Mouse (Mus musculus) hindbrain, embryonic 14.5 days (tissue): ENCODE measurements around the gene Rab11b. TPM values are rescaled to one million over a fixed set of nuclear protein-coding genes. Genes with fewer than 3 reads are reported as not detected.

Experiments
- ATAC-seq: fragments of 200-750 bp; cut with Nextera tagmentation; 2 replicates; pipeline ENCODE4 v1.8.0; 2017; ENCODE audit warnings: moderate number of reproducible peaks, mild to moderate bottlenecking, moderate TSS enrichment, moderate library complexity; ENCODE audit not compliant: low FRiP score
- DNase-seq: peaks from one replicate; pipeline ENCODE4 v3.0.0-alpha.2; 2015; ENCODE audit warnings: low spot score
- H3K27ac ChIP-seq: fragments of 300-500 bp; sonication (generic); 2 replicates; pipeline ENCODE4 v1.5.1; 2014; ENCODE audit warnings: mild to moderate bottlenecking, moderate library complexity
- H3K27me3 ChIP-seq: fragments of 300-500 bp; sonication (generic); 2 replicates; pipeline ENCODE4 v1.6.1; 2014; ENCODE audit warnings: mild to moderate bottlenecking, low read length, mixed read lengths; ENCODE audit not compliant: control insufficient read depth, insufficient read depth
- H3K36me3 ChIP-seq: fragments of 300-500 bp; sonication (generic); replicated peaks from 2 replicates; pipeline ENCODE4 v1.6.1; 2014; ENCODE audit not compliant: control insufficient read depth, insufficient read depth
- H3K4me1 ChIP-seq: fragments of 300-500 bp; sonication (generic); replicated peaks from 2 replicates; pipeline ENCODE4 v1.6.1; 2014; ENCODE audit warnings: antibody characterized with exemption, low read length, mixed read lengths; ENCODE audit not compliant: control insufficient read depth, insufficient read depth
- H3K4me2 ChIP-seq: fragments of 300-500 bp; sonication (generic); replicated peaks from 2 replicates; pipeline ENCODE4 v1.6.1; 2014; ENCODE audit warnings: mild to moderate bottlenecking, moderate library complexity
- H3K4me3 ChIP-seq: fragments of 300-500 bp; sonication (generic); replicated peaks from 2 replicates; pipeline ENCODE4 v1.5.1; 2014; ENCODE audit warnings: mild to moderate bottlenecking, low read length
- H3K9ac ChIP-seq: fragments of 300-500 bp; sonication (generic); 2 replicates; pipeline ENCODE4 v1.6.1; 2014
- H3K9me3 ChIP-seq: fragments of 300-500 bp; sonication (generic); 2 replicates; pipeline ENCODE4 v1.6.1; 2016; ENCODE audit warnings: low read length; ENCODE audit not compliant: control insufficient read depth
- WGBS: fragments of 180-500 bp; shearing (Covaris S2); extraction: QIAGEN DNeasy Blood & Tissue Kit; methylation state at CpG from one replicate; pipeline ENCODE4 v1.1.7; 2014; 5-methylcytosine and 5-hydroxymethylcytosine counted together
- polyA plus RNA-seq: library from polyadenylated mRNA; unstranded; fragments of >200 nt; fragmentation: Nextera tagmentation; extraction: Ambion mirVana; gene quantifications from 2 replicates; pipeline ENCODE4 v1.2.1, GENCODE M21; 2014

The Rab11b gene
- polyA plus RNA-seq, 1 experiment from 2014 or later: 430 TPM

DNA sequence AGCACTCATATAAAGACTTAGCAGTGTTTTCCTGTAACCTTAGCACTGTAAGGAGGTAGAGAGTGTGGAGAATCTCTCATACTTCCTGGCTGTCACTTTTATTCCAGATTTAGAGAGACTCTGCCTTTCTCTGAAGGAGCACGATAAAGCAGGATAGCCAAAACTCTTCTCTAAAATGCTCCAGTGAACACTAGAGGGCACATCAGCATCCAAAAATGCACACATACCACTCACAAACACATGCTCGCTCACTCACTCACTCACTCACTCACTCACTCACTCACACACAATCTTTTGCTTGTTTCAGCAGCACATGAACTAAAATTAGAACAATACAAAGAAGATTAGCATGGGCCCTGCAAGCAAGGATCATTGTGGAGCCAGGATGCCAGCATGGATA is 31.1 kb downstream of the Rab11b start:
- no peaks in the 10 kb centered on the region for H3K4me1 ChIP-seq
- 83% methylated on average over 2 of the region's 2 CpGs for WGBS

GRCm38 (mm10) chr17:33728396-33728795 is 31.9 kb downstream of the Rab11b start:
- no peak overlapping the region for H3K4me3 ChIP-seq
- no peaks in the 10 kb centered on the region for H3K36me3 ChIP-seq
- no peaks in the 10 kb centered on the region for H3K4me1 ChIP-seq
- no peak overlapping the region for H3K9ac ChIP-seq
- ATAC-seq (no peak), DNase-seq (no peak)
- 73% methylated on average over 2 of the region's 2 CpGs for WGBS
- no peaks in the 10 kb centered on the region for H3K27me3 ChIP-seq
- no peaks in the 10 kb centered on the region for H3K9me3 ChIP-seq
- H3K27ac ChIP-seq: no peak overlapping the region
- H3K4me2 ChIP-seq: no peak overlapping the region

More for the DNA sequence above, 31.1 kb downstream of the Rab11b start:
- Histone ChIP-seq H3K9ac (no peak overlapping the region), H3K27ac (no peak overlapping the region), H3K36me3 (no peaks in the 10 kb centered on the region), H3K27me3 (no peaks in the 10 kb centered on the region), H3K9me3 (no peaks in the 10 kb centered on the region), H3K4me3 (no peak overlapping the region), H3K4me2 (no peak overlapping the region)
- ATAC-seq (no peak), DNase-seq (no peak)

DNA sequence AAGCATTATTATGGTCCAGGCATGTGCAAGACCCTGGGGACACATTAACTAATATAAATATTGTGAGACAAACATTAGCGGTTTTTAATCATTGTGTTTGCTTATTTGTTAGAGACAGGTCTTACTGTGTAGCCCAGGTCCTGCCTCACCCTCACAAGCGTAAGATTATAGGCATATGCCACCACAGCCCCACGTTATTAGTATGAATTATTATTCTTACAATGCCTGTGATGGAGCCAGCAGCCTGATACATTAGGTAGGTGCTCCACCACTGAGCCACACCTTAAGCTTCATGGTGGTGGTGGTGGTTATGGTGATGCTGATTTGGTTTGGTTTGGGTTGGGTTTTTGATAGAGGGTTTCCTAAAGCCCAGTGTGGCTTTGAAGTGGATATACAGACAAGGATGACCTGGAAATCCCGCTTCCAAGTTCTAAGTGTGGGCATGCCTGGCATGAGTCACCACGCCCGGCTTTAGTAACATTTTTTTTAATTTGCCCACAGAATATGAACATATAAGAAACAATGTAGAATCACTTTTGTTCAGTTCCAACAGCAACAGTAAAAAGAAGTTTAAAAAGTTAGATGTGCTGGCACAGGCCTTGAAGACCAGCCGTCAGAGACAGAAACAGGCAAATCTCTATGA is 40.5 kb downstream of the Rab11b start:
- no peak for DNase-seq
- 96% methylated on average over 7 of the region's 7 CpGs for WGBS
- H3K4me2 ChIP-seq: no peak overlapping the region
- H3K36me3 ChIP-seq: no peaks in the 10 kb centered on the region
- H3K9me3 ChIP-seq: no peaks in the 10 kb centered on the region
- ATAC-seq: no peak
- H3K9ac ChIP-seq: no peak overlapping the region
- H3K4me1 ChIP-seq: peaks cover 4% of the 10 kb centered on the region; the same call in 1 of the 2 replicates
- H3K4me3 ChIP-seq: no peak overlapping the region
- H3K27ac ChIP-seq: no peak overlapping the region
- no peaks in the 10 kb centered on the region for H3K27me3 ChIP-seq

DNA sequence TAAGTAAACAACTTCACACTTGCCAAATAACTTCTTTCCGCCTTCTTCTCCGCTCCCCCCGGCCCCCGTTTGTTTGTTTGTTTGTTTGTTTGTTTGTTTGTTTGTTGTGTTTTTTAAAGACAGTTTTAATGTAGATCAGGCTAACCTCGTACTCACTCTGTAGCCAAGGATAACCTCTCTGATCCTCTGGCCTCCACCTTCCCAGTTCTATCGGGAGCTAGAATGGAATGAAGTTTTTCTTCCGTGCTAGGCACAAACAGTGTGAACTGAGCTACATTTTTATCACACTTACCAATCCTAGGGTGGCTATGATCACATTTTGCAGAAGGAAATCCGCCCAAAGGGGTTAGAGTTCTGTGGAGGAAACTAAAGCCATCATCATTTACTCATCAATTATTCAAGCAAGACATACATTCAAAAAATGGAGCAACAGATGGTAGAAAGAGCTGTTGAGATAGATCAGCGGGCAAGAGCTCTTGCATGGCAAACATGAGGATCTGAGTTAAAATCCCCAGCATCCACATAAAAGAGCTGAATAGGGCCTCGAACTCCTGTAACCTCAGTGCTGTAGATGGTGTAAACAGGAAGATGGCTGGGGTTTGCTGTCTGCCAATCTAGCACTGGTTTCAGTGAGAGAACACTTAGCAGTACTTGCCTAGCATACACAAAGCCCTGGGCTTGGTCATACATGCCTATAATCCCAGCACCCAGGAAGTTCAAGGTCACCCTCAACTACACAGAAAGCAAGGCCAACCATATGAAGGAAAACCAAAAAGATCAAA is 41.2 kb downstream of the Rab11b start:
- H3K27me3 ChIP-seq: no peaks in the 10 kb centered on the region
- ATAC-seq (no peak), DNase-seq (no peak)
- H3K27ac ChIP-seq: no peak overlapping the region
- no peak overlapping the region for H3K9ac ChIP-seq
- WGBS: 46% methylated on average over 10 of the region's 10 CpGs
- peaks cover 4% of the 10 kb centered on the region; the same call in 1 of the 2 replicates for H3K4me1 ChIP-seq
- H3K4me3 ChIP-seq: peak overlapping the region; percentile 71
- H3K9me3 ChIP-seq: no peaks in the 10 kb centered on the region
- H3K36me3 ChIP-seq: no peaks in the 10 kb centered on the region
- H3K4me2 ChIP-seq: peak overlapping the region; percentile 64

DNA sequence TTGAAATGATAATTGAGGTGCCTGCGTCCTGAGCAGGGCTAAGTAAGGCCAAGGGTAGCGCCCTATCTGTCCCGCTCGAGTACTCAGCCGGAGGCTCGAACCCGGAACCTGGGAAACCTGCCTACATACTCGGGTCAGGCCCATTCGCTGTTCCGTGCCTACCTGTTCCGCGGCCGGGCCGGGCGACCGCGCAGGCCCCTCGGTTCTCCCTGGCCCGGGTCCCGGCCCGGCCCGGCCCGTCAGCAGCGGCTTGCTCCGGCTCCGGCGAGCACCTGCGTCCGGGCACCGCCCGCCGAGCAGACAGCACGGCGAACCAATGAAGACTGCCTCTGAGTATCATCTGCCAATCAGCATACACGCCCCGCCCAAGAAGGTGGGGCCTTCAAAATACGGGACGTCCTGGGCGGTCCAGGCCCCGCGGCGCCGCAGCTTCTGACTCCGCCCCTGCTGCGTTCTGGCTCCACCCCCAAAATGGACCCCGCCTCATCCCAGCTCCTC is 41.9 kb downstream of the Rab11b start, which contains the start of gene March2:
March2 (minus strand) TSS at position 287 of the 498 bp plus-strand sequence.
- H3K4me2 ChIP-seq: peak within 1 kb of the TSS; percentile 64
- no peak within 1 kb of the TSS for H3K27ac ChIP-seq
- H3K9ac ChIP-seq: peak within 1 kb of the TSS; percentile 73
- no peaks in the 10 kb centered on the region for H3K27me3 ChIP-seq
- peaks cover 4% of the 10 kb centered on the region; the same call in 1 of the 2 replicates for H3K4me1 ChIP-seq
- DNase-seq (peak; percentile 94), ATAC-seq (peak; percentile 99)
- WGBS: under 1% methylated on average over 46 of the region's 46 CpGs
- H3K9me3 ChIP-seq: no peaks in the 10 kb centered on the region
- peak within 1 kb of the TSS; percentile 71 for H3K4me3 ChIP-seq
- H3K36me3 ChIP-seq: no peaks in the 10 kb centered on the region

- H3K4me3 ChIP-seq: peak overlapping the region; percentile 71
- 7% methylated on average over 8 of the region's 8 CpGs for WGBS
- peaks cover 4% of the 10 kb centered on the region; the same call in 1 of the 2 replicates for H3K4me1 ChIP-seq
- H3K27me3 ChIP-seq: no peaks in the 10 kb centered on the region
- H3K36me3 ChIP-seq: no peaks in the 10 kb centered on the region
- no peak overlapping the region for H3K27ac ChIP-seq
- ATAC-seq: no peak
- H3K9ac ChIP-seq: peak overlapping the region; percentile 73
- no peak for DNase-seq
- peak overlapping the region; percentile 64 for H3K4me2 ChIP-seq
- no peaks in the 10 kb centered on the region for H3K9me3 ChIP-seq
These were observed 42.3 kb downstream of the Rab11b start for GRCm38 (mm10) chr17:33717982-33718381.

- Histone ChIP-seq H3K27me3 (no peaks in the 10 kb centered on the region), H3K27ac (no peak overlapping the region), H3K4me2 (no peak overlapping the region), H3K4me3 (0 out of 2 replicates have a peak overlapping the region, but pooled peaks have one; percentile 71), H3K4me1 (peaks cover 4% of the 10 kb centered on the region; the same call in 1 of the 2 replicates), H3K9ac (no peak overlapping the region), H3K36me3 (no peaks in the 10 kb centered on the region), H3K9me3 (no peaks in the 10 kb centered on the region)
- 97% methylated on average over 1 of the region's 1 CpGs for WGBS
- ATAC-seq: no peak
- no peak for DNase-seq
These were observed 43.1 kb downstream of the Rab11b start for GRCm38 (mm10) chr17:33717246-33717645.

DNA sequence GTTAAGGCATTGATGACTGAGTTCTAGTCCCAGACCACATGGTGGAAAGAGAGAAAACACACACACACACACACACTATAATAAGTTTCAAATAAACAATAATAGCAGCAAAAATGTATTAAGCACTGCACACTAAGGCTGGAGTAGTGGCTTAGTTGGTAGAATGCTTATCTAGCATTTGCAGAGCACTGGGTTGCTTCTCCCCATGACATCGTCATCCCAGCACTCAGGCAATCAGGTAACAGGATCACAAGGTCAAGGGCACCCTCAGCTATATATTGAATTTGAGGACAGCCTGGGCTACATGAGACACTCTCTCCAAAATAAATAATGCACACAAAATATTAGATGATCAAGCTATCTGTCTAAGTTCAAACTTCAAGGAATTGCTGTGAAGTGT is 45.6 kb downstream of the Rab11b start:
- Histone ChIP-seq H3K4me2 (no peak overlapping the region), H3K36me3 (no peaks in the 10 kb centered on the region), H3K27ac (no peak overlapping the region), H3K4me1 (peaks cover 4% of the 10 kb centered on the region; the same call in 1 of the 2 replicates), H3K4me3 (no peak overlapping the region), H3K9ac (no peak overlapping the region), H3K27me3 (no peaks in the 10 kb centered on the region), H3K9me3 (no peaks in the 10 kb centered on the region)
- 94% methylated on average over 1 of the region's 1 CpGs for WGBS
- ATAC-seq (no peak), DNase-seq (no peak)

GRCm38 (mm10) chr17:33713271-33713670 is 47.1 kb downstream of the Rab11b start:
- H3K4me1 ChIP-seq: peaks cover 4% of the 10 kb centered on the region; the same call in 1 of the 2 replicates
- ATAC-seq: no peak
- H3K9ac ChIP-seq: no peak overlapping the region
- H3K9me3 ChIP-seq: no peaks in the 10 kb centered on the region
- H3K4me2 ChIP-seq: no peak overlapping the region
- H3K36me3 ChIP-seq: peaks cover 12% of the 10 kb centered on the region
- H3K27ac ChIP-seq: no peak overlapping the region
- H3K4me3 ChIP-seq: no peak overlapping the region
- no peaks in the 10 kb centered on the region for H3K27me3 ChIP-seq
- DNase-seq: no peak
- 90% methylated on average over 5 of the region's 5 CpGs for WGBS
